9 mouse cellular contexts compared by ENCODE assay signal in the genomic region with DNA sequence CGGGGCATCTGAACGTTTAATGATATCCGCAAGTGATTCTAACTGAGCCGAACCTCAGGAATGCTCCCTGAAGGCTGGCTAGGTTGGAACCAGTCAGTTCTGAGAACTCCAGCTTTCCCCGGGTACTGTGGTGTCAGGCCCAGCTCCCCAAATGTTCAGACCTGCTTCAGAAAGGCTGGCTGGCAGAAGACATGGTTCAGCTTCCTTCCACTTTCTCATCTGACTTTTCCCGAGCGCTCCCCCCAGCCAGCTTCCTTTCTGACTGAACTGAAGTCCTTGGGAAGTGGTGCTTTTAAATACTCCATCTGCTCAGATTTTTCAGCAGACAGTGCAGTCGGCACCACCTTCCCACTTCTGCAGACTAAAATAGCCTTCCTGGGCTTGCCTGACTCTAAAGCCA. TPM values are rescaled to one million over a fixed set of nuclear protein-coding genes. Genes with fewer than 3 reads are reported as not detected.
DNase-seq lines count a peak whose midpoint lies in the region.
"Had no signal": no experiment of that assay in that cellular context is flagged by ENCODE, and none has a peak within 500 bp of the region (broad histone marks: within the 10 kb centered on the region; RNA-seq: fewer than 3 reads in every experiment).

No protein-coding gene starts in this region.

- peak; percentile 48 for DNase-seq in layer of hippocampus, adult 11-12 months (ENCODE audit: low spot score)
- DNase-seq in layer of hippocampus, postnatal 10 days (ENCODE audit: low spot score in 2 of 2): no peak
- peak; percentile 43 to 65 for DNase-seq in frontal cortex, postnatal 14 days (ENCODE audit: low spot score in 2 of 2)
- peak; percentile 57 to 83 for DNase-seq in left cerebral cortex, adult 9 months (ENCODE audit: low spot score in 2 of 2)
- peak; percentile 71 to 77 for DNase-seq in right cerebral cortex, adult 2 months (ENCODE audit: low spot score in 2 of 2)
- no peak for DNase-seq in cerebellum, postnatal 14 days
- no peak for DNase-seq in gastrocnemius, postnatal 36 days
- DNase-seq: cerebellum, adult 18-20 months; kidney, postnatal 14 days had no signal

- intact Hi-C loops in gastrocnemius, postnatal 36 days (cut with DNase I): no loop called here

RNA-seq across cellular contexts. Expression of gene Sh3rf1, which starts 6.2 kb away (rescaled TPM):
- 10 to 100 TPM; 76.4 to 80.2 TPM for total RNA-seq in layer of hippocampus, postnatal 10 days (2021)
- 1 to 10 TPM; 1.7 to 2.2 TPM for total RNA-seq in gastrocnemius, postnatal 36 days (2021)

Comparison
In these comparisons a context has a peak if more than half of its experiments do, and no peak if none do; other contexts are left out.
1. DNase-seq: peak in layer of hippocampus, adult 11-12 months (single experiment), frontal cortex, postnatal 14 days (2 of 2), left cerebral cortex, adult 9 months (2 of 2) and right cerebral cortex, adult 2 months (2 of 2); none in layer of hippocampus, postnatal 10 days (0 of 2), cerebellum, postnatal 14 days (0 of 2) and gastrocnemius, postnatal 36 days (0 of 2).
2. RNA of gene Sh3rf1, which starts 6.2 kb away (total RNA-seq): 76.4 to 80.2 TPM in layer of hippocampus, postnatal 10 days; 1.7 to 2.2 TPM in gastrocnemius, postnatal 36 days; every median in the first group is over 10 times any median in the second.